Mouse (Mus musculus) embryonic facial prominence, embryonic 14.5 days (tissue): Measurements from ENCODE around the gene Men1. TPM values are rescaled to one million over a fixed set of nuclear protein-coding genes. Genes with fewer than 3 reads are reported as not detected.
"Not testable (repeated sequence)": the region's sequence is repeated elsewhere in the genome, so short reads cannot be mapped to it uniquely, and the experiment has no call there.

Experiments used
- ATAC-seq: fragments of 200-750 bp; cut with Nextera tagmentation; 2 replicates; pipeline ENCODE4 v1.8.0; 2017; ENCODE audit warnings: low read depth, moderate number of reproducible peaks, moderate TSS enrichment
- DNase-seq: peaks from one replicate; pipeline ENCODE4 v3.0.0-alpha.2; 2015; ENCODE audit warnings: low spot score
- H3K27ac ChIP-seq: fragments of 300-500 bp; sonication (generic); replicated peaks from 2 replicates; pipeline ENCODE4 v1.5.1; 2014; ENCODE audit warnings: low read depth, mild to moderate bottlenecking, low read length, moderate library complexity
- H3K27me3 ChIP-seq: fragments of 300-500 bp; sonication (generic); replicated peaks from 2 replicates; pipeline ENCODE4 v1.6.1; 2014; ENCODE audit warnings: low read length; ENCODE audit not compliant: control insufficient read depth, insufficient read depth
- H3K36me3 ChIP-seq: fragments of 300-500 bp; sonication (generic); 2 replicates; pipeline ENCODE4 v1.6.1; 2014; ENCODE audit warnings: low read length, mixed read lengths; ENCODE audit not compliant: control insufficient read depth, insufficient read depth
- H3K4me1 ChIP-seq: fragments of 300-500 bp; sonication (generic); 2 replicates; pipeline ENCODE4 v1.6.1; 2014; ENCODE audit warnings: antibody characterized with exemption, low read length; ENCODE audit not compliant: control insufficient read depth, insufficient read depth
- H3K4me2 ChIP-seq: fragments of 300-500 bp; sonication (generic); 2 replicates; pipeline ENCODE4 v1.6.1; 2014; ENCODE audit warnings: low read depth, mild to moderate bottlenecking, low read length, moderate library complexity, mixed read lengths
- H3K4me3 ChIP-seq: fragments of 300-500 bp; sonication (generic); 2 replicates; pipeline ENCODE4 v1.5.1; 2014; ENCODE audit warnings: low read depth, mild to moderate bottlenecking, low read length
- H3K9ac ChIP-seq: fragments of 300-500 bp; sonication (generic); 2 replicates; pipeline ENCODE4 v1.6.1; 2014; ENCODE audit warnings: low read depth, mild to moderate bottlenecking, low read length, moderate library complexity, mixed read lengths
- H3K9me3 ChIP-seq: fragments of 300-500 bp; sonication (generic); 2 replicates; pipeline ENCODE4 v1.6.1; 2016; ENCODE audit warnings: low read length; ENCODE audit not compliant: control insufficient read depth
- WGBS: fragments of 180-500 bp; shearing (Covaris S2); extraction: QIAGEN DNeasy Blood & Tissue Kit; methylation state at CpG from one replicate; pipeline ENCODE4 v1.1.7; 2014; 5-methylcytosine and 5-hydroxymethylcytosine counted together
- polyA plus RNA-seq: library from polyadenylated mRNA; unstranded; fragments of >200 nt; fragmentation: Nextera tagmentation; extraction: Ambion mirVana; gene quantifications from 2 replicates; pipeline ENCODE4 v1.2.1, GENCODE M21; 2014

Gene Men1
- polyA plus RNA-seq, result 54.2 and 61.5 TPM in 2 replicates

DNA sequence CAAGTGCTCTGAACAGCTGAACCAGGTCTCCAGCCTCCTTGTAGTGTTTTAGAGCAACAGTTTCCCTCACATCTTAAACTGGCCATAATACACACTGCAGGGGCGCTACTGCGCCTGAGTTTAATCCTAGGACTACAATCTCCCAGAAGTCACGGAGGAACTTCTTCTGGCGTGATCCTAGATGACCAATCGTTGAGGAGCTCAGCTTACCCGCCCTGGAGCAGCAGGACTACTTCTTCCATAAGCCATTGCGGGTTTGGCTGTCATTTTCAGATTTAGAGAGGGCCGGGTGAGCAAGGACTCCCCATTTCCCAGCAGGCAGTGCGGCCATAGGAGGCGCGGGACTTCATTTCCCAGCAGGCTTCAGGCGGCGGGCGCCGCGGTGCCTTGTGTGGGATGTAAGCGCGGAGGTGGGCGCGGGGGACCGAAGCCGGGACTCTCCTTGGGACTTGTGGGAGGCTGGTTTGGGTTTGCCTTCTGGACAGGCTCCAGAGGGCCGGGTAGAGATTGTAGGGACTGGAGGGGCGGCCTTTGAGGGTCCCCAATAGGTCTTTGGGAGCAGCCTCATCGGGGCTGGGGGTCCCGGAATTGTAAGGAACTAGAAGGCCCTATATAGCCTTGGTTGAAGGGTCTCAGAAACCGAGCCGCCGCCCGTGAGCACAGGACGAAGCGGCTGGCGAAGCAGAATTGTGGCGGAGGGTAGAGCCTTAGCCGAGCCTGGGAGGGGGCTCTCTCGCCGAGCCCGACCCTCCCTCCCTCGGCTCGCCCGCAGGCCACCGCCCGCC, at the start of gene Men1:
Gene Men1 (plus strand): TSS at position 307 of the 785 bp plus-strand sequence.
- ATAC-seq (peak; percentile 97), DNase-seq (peak; percentile 100)
- under 1% methylated on average over 25 of the region's 43 CpGs for WGBS
- Histone ChIP-seq H3K36me3 (peaks cover 31% of the 10 kb centered on the region), H3K9ac (peak within 1 kb of the TSS; percentile 89), H3K27ac (peak within 1 kb of the TSS; percentile 83), H3K4me2 (peak within 1 kb of the TSS; percentile 93), H3K27me3 (no peaks in the 10 kb centered on the region), H3K4me1 (peaks cover 17% of the 10 kb centered on the region), H3K4me3 (peak within 1 kb of the TSS; percentile 91), H3K9me3 (no peaks in the 10 kb centered on the region)

DNA sequence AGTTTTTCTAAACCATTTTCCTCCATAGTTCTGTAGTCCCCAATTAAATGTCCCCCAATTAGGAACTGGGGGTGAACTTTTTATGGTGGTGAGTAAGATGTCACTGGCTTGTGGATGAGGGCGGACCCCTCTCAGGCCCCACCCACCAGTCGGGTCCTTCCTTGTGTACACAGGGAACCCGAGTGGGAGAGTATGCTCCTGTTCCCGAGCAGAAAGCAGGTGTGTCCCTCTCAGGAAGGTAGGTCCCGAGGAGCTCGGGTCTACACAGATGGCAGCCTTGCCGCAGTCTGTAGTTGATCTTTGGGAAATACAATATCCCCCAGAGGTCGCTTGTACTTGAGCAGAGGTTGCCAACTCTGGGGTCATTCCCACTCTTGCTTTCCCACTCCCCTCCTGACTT, 49.6 kb upstream of the Men1 start:
- no peak overlapping the region for H3K27ac ChIP-seq
- WGBS, result 51% methylated on average over 8 of the region's 8 CpGs
- no peaks in the 10 kb centered on the region for H3K27me3 ChIP-seq
- H3K36me3 ChIP-seq, result peaks cover 75% of the 10 kb centered on the region
- no peak overlapping the region for H3K9ac ChIP-seq
- H3K4me1 ChIP-seq, result no peaks in the 10 kb centered on the region
- H3K9me3 ChIP-seq, result no peaks in the 10 kb centered on the region
- no peak overlapping the region for H3K4me3 ChIP-seq
- DNase-seq (no peak), ATAC-seq (no peak)
- H3K4me2 ChIP-seq, result no peak overlapping the region

GRCm38 (mm10) chr19:6285632-6286433, 48.9 kb upstream of the Men1 start:
- 73% methylated on average over 7 of the region's 7 CpGs for WGBS
- DNase-seq, result no peak
- Histone ChIP-seq H3K27me3 (no peaks in the 10 kb centered on the region), H3K4me1 (no peaks in the 10 kb centered on the region), H3K4me3 (no peak overlapping the region), H3K36me3 (peaks cover 70% of the 10 kb centered on the region), H3K9me3 (no peaks in the 10 kb centered on the region), H3K27ac (no peak overlapping the region), H3K9ac (peak overlapping the region; percentile 5; the same call in 1 of the 2 replicates), H3K4me2 (no peak overlapping the region)
- no peak for ATAC-seq

GRCm38 (mm10) chr19:6286434-6287401, 48.1 kb upstream of the Men1 start:
- no peaks in the 10 kb centered on the region for H3K27me3 ChIP-seq
- H3K4me1 ChIP-seq, result no peaks in the 10 kb centered on the region
- DNase-seq (peak; percentile 29), ATAC-seq (peak; percentile 35; the same call in 1 of the 2 replicates)
- H3K9me3 ChIP-seq, result no peaks in the 10 kb centered on the region
- peaks cover 66% of the 10 kb centered on the region for H3K36me3 ChIP-seq
- H3K4me3 ChIP-seq, result no peak overlapping the region
- no peak overlapping the region for H3K4me2 ChIP-seq
- H3K9ac ChIP-seq, result peak overlapping the region; percentile 5; the same call in 1 of the 2 replicates
- no peak overlapping the region for H3K27ac ChIP-seq
- WGBS, result 89% methylated on average over 19 of the region's 19 CpGs

DNA sequence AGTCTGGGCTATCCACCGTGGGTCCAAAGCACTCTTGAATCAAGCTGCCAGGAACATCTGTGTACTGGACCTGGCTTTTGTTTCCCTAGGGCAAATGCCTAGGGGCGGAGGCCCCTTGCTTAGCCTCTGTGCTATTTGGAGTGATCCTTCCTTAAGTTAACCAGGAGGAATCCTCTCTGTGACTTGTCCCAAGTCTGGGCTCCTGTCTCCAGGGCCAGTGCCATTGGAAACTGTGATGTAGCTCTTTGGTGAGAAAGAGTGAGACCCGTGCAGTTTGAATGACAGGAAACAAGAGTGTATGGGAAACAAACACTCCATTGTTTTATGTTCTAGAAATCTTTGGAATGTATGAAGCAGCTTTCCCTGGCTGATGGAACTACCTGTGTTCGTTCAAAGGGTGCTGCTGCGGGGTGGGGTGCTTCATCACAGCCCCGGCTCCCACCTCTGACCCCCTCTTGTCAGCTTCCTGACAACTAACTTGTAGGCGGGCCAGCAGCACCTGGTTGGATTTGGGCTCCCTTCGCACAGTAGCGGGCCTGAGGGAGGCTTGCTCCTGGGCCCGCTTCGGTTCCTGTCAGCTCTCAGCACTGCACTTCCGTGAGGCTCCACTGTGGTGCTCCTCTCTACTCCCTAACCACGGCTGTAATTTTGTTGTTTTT, 46.4 kb upstream of the Men1 start:
- no peak for DNase-seq
- peak overlapping the region; percentile 28; the same call in 1 of the 2 replicates for H3K27ac ChIP-seq
- no peak overlapping the region for H3K4me2 ChIP-seq
- no peaks in the 10 kb centered on the region for H3K27me3 ChIP-seq
- WGBS, result 62% methylated on average over 13 of the region's 13 CpGs
- ATAC-seq, result no peak
- no peaks in the 10 kb centered on the region for H3K4me1 ChIP-seq
- H3K9ac ChIP-seq, result peak overlapping the region; percentile 25
- H3K4me3 ChIP-seq, result no peak overlapping the region
- H3K9me3 ChIP-seq, result no peaks in the 10 kb centered on the region
- H3K36me3 ChIP-seq, result peaks cover 60% of the 10 kb centered on the region

- Histone ChIP-seq H3K4me3 (no peak overlapping the region), H3K4me2 (no peak overlapping the region), H3K36me3 (peaks cover 61% of the 10 kb centered on the region), H3K27ac (no peak overlapping the region), H3K27me3 (no peaks in the 10 kb centered on the region), H3K4me1 (no peaks in the 10 kb centered on the region), H3K9ac (no peak overlapping the region), H3K9me3 (no peaks in the 10 kb centered on the region)
- DNase-seq (no peak), ATAC-seq (no peak)
- WGBS, result 94% methylated on average over 14 of the region's 14 CpGs
Measured at GRCm38 (mm10) chr19:6289696-6290238, 45.0 kb upstream of the Men1 start.

GRCm38 (mm10) chr19:6290720-6291116, 44.1 kb upstream of the Men1 start:
- WGBS, result 98% methylated on average over 5 of the region's 6 CpGs
- ATAC-seq, H3K4me1 ChIP-seq, H3K27me3 ChIP-seq, H3K27ac ChIP-seq, H3K4me2 ChIP-seq, DNase-seq, H3K9ac ChIP-seq, H3K4me3 ChIP-seq, H3K9me3 ChIP-seq: not testable (repeated sequence)
- peaks cover 62% of the 10 kb centered on the region for H3K36me3 ChIP-seq
